Mouse (Mus musculus): ENCODE measurements around the gene Gpr152.
A peak's percentile ranks its signal among the peaks of the same experiment; 100 is the strongest.
"Not testable (repeated sequence)": the region's sequence is repeated elsewhere in the genome, so short reads cannot be mapped to it uniquely, and the experiment has no call there.

The Gpr152 gene

DNA sequence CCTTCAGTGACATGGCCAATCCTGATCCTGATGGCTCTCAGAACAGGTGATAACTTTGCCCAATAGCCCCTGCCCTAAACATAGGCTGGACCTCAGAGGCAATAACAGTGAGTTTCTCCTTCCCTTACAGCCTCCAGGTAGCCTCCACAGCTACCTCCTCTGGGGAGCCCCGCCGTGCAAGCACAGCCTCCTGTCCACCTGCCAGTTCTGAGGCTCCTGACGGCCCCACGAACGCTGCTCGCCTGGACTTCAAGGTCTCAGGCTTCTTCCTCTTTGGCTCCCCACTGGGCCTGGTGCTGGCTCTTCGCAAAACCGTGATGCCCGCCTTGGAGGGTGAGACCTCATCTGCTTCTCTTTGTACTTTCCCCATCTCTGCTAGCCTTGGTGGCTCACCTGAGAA lies 31.1 kb upstream of the Gpr152 start:
- no peak for DNase-seq (ENCODE audit: extremely low read depth, low read depth, low spot score)

DNA sequence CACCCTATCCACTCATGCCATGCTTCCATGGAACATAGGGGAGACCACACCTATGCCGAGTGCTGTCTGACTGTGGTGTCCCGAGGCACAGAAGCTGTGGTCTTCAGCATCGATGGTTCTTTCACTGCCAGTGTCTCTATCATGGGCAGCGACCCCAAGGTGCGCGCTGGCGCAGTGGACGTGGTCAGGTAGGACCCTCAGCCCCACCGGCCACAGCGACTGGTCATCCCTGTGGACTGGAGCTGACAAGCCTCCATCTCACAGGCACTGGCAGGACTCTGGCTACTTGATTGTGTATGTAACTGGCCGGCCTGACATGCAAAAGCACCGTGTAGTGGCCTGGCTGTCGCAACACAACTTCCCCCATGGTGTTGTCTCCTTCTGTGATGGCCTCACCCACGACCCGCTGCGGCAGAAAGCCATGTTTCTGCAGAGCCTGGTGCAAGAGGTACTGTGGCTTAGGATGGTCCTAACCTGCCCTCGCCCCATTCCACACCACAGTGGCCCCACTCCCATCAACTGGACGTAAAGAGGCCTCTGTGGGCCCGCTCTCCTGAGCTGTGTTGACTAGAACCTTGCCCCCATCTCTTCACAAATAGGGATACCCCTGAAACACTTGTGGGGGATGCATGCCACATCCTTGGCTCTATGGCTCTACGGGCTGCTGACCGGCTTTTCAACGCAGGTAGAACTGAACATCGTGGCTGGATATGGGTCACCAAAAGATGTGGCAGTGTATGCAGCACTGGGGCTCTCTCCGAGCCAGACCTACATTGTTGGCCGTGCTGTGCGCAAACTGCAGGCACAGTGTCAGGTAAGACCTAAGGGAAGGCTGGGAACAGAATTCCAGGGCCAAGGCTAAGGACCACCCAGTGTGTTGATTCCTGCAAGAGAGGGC lies 27.3 kb upstream of the Gpr152 start:
- no peak for DNase-seq (ENCODE audit: extremely low read depth, low read depth, low spot score)

DNA sequence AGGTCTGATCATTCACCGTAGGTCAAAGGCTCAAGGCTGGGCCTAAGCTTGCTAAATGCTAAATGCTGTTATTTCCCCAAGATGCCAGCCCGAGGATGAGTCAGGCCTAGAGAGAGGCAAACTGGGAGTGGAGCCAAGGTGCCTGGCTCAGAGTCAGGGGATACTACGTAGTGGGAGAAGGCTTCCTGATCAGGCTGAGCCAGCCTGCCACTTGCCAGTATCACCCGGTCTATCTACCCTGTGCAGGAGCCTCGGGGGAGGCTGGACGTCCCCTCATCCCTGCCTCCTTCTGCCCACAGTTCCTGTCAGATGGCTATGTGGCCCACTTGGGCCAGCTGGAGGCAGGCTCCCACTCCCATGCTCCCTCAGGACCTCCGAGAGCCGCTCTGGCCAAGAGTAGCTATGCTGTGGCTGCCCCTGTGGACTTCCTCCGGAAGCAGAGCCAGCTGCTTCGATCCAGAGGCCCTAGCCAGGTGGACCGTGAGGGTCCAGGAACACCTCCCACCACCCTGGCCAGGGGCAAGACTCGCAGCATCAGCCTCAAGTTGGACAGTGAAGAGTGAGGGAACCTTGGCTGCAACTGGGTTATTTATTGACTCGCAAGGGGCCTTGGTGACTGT lies 26.3 kb upstream of the Gpr152 start:
- DNase-seq (ENCODE audit: extremely low read depth, low read depth, low spot score): no peak

DNA sequence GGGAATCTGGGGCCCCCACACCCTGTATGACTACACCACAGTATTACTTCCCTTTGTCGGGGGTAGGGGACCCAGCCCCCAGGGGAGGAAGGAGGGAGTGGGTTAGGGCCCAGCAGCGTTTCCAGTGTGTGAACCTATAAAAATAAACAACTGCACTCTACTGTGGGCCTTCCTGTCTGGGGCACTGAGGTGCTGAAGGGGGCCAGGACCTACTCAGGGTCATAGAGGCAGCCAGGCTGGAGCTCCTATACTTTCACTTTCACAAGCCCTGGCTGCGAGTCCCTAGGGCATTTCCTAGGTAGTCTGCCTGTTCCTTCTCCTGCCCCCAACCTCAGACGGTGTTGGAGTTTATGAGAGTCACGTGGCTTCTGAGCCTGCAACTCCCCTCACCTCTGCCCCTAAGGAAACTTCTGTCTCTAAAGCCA lies 25.8 kb upstream of the Gpr152 start:
- no peak for DNase-seq (ENCODE audit: extremely low read depth, low read depth, low spot score)

DNA sequence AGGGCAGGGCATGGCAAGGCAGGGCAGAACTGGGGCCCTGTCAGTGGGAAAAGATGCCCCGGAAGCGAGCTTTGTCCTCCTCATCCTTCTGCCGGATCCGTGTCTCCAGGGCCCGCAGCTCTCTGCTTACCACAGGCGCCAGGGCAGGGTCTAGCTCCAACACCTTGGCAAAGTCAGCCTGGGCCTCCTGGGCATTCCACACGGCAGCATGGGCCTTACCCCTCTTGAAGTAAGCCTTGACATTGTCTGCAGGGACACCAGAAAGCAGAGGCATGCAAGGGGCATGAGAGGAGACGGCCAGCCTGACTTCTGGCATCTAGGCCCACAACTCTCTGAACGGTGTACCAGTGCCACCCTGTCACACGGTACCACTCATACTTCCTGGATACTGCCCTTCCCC lies 25.0 kb upstream of the Gpr152 start:
- no peak for DNase-seq (ENCODE audit: extremely low read depth, low read depth, low spot score)

DNA sequence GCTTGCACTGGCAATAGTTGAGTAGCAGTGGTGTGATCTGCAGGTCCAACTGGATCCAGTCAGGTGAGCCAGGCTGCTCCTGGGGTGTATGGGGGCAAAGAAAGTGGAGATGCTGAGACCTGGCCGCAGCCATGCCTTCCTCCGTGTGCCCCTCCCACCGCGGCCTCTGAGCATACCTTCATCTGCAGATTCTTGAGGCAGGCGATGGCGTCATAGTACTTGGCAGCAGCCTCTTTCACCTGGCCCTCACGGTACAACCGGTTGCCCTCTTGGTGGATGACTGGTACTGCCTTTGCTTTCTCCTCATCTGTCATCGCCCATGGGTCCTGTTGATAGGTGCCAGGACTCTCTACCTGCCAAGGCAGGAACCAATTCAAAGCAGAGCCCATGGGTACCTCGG lies 24.4 kb upstream of the Gpr152 start:
- DNase-seq (ENCODE audit: extremely low read depth, low read depth, low spot score): no peak

DNA sequence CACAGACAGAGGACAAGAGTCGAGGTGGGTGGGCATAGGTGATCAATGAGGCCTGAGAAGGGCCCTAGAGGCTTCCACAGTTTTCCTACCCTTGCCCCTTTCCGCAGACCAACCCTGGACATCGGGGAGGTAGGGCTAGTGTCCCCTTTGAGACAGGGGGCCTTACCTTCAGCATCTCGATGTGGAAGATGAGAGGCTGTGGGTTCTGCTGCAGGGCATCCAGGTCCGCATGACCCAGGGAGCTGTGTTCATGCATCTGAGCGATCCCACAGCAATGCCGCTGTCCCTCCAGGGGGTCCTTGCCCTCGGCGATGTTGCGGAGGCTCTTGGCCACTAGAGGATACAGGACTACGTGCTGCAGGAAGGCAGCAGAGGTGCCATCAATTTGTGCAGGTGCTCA lies 23.8 kb upstream of the Gpr152 start:
- no peak for DNase-seq (ENCODE audit: extremely low read depth, low read depth, low spot score)

DNA sequence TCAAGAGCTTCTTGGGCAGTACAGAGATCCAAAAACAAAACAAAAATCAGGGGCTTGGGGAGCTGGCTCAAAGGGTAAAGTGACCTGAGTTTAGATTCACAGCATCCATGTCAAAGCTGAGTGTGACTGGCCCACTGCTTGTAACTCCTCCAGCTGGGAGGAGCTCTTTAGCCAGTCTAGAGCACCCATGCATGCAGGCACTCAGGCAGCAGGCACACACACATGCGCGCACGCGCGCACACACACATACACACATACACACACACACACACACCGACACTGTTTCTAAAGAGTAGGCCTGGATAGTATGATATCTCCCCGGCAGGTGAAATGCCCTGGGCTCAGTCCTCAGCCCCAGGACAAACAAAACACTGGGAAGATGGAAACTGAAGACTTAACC lies 22.6 kb upstream of the Gpr152 start:
- DNase-seq (ENCODE audit: extremely low read depth, low read depth, low spot score): no peak

DNA sequence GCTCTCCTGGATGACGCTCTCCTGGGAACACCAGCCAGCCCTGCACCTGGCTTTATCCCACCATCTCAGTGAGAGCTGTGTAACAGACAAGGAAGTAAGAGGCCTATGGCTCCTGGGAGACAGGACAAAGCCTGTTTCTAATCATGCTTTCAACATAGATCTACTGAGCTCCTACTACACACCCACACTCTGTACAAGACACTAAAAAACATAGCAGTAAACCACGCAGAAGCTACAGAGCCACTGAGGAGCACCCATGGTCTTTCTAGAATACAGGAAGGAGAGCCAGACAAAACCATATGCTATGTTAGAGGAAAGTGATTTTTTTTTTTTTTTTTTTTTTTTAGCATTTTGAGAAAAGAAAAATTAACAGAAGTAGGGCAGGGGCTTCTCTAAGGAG lies 21.2 kb upstream of the Gpr152 start:
- no peak for DNase-seq (ENCODE audit: extremely low read depth, low read depth, low spot score)

DNA sequence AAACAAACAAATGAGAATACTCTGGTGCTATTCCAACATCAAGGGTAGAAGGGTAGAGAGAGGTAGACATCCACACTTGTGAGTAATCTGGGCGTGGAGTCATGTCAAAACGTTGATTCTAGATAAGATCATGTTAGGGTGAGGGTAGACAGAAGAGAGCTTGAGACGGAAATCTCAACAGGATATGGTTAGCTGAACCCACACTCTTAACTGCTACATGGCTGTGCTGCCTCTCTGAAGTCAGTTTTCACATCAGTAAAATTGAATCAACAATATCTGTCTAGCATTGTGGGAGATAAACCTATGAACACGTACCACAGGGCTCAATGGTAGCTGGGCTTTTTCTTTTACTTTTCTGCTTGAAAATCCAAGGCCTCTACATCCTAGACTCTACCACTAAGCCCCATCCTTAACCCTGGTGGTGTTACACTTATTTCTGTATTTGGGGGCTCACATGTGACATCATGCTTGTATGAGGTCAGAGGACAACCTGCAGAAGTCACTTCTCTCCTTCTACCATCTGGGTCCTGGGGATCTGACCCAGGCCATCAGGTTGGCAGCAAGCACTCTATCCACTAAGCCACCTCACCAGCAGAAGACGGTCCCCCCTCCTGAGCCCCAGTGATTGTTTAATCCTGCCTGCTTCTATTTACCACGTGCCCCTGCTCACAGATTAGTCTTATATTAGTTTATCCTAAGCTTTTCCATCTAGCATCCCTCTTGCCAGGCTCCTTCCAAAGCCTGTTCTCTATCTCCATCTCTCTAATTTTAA lies 19.7 kb upstream of the Gpr152 start:
- no peak for DNase-seq (ENCODE audit: extremely low read depth, low read depth, low spot score)

DNA sequence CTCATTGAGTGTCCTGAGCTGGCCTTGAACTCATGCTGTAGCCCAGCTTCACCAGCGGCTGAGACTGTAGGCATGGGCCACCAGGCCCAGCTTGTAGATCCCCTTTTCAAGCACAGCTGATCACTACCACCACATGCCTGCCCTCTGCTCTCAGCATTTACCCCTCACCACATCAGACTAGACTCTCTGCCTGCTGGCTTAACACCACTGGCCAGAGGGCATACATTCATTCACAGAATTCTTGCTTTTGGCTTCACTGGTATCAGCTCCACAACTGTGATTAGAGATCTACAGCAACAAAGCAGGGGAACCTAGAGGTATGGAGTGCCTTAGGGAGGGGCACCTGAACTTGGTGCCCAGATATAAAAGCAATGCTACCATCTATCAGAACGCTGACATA lies 19.1 kb upstream of the Gpr152 start:
- DNase-seq (ENCODE audit: extremely low read depth, low read depth, low spot score): no peak

DNA sequence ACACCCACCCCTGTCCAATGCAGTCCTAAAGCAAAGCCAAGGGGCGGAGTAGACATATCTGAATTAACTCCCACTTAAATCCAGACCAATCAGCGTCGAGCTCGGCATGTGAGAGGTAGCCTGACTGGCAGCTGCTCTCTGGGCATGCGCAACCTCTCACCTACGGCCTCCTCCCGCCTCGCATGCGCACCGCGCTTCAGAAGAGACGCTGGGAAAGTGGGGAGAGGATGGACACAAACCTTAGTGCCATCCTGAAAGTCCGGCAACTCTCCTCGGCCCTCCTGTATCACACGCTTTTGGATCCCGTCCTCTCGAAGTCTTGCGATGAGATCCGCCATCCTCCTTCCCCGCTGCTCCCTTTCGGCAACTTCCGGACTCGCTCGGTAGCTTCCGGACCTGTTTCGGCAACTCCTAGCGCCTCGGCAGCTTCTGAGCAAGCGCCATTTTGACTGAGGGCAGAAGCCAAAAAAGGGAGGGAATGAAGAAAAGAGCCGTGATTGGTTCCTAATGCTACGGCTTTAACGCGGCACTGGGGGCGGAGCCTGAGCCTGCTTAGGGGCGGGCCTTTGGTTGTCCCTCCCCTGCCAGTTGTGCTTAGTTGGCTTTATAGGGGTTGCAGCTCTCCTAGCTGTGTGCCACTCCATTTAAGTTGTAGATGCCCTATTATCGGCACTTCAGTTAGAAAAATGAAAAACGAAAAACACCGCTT lies 18.3 kb upstream of the Gpr152 start:
- DNase-seq (ENCODE audit: extremely low read depth, low read depth, low spot score): peak; percentile 79

DNA sequence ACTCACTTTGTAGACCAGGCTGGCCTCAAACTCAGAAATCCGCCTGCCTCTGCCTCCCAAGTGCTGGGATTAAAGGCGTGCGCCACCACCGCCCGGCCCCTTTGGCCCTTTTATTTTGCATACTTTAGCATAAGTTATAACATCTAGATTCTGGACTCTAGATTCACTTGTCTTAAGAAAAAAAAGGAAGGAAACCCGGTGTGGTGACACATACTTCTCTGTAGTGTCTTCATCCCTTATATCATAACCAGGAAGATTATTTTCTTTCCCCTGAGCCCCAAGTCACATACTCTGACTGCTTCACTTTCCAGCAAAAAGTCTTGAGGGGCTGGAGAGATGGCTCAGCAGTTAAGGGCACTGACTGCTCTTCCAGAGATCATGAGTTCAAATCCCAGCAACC lies 17.7 kb upstream of the Gpr152 start:
- not testable (repeated sequence) for DNase-seq (ENCODE audit: extremely low read depth, low read depth, low spot score)

DNA sequence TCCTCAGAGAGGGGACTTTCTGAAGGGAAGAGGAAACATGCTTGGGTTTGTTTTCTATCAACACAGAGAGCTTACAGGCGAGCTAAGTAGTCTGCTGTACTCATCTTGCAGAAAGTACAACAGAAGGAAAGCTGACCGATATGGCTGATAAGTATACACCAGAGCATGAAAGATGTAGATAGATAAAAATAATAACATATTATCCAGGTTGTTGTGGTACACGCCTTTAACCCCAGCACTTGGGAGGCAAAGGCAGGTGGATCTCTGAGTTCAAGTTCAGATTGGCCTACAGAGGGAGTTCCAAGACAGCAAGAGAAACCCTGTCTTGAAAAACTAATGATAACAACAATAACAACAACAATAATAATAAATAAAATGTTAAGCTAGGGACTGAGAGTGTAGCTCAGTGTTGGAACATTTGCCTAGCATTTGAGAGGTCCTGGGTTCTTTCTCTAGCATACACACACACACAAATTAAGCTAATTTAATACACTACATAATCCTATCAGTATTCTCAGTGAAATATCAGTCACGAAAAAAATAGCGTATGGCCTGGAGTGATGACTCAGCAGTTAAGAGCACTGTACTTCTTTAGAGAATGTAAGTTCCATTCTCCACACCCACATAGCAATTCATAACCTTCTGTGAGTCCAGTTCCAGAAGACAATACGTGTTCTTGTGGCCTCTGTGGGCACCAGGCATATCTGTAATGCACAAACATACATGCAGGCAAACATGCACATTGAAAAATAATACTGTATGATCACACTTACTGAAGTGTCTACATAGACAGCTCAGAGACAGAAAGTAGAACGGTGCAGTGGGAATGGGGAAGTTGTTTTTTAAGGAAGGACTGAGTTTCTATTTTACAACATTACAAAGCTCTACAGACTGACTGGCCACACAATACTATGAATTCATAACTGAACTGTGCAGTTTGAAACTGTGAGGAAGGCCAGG lies 16.9 kb upstream of the Gpr152 start:
- DNase-seq (ENCODE audit: extremely low read depth, low read depth, low spot score): no peak

DNA sequence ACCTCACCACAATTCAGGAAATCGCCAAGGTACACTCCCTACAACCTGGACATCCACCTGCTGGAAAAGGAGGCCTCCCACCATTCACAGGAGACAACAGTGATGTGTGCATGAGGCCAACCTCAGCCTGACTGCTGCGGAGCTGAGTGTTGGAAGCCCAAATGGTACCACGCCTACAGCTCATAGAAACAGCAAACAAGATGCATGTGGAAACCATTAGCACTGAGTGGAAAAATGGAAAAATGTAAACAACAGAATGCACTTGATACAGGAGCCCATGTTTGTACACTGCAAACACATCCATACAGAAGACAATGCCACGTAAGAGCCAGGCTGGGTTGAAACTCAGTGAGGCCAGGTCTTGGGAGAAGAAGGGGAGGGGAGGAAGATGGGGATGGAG lies 15.2 kb upstream of the Gpr152 start:
- no peak for DNase-seq (ENCODE audit: extremely low read depth, low read depth, low spot score)

DNA sequence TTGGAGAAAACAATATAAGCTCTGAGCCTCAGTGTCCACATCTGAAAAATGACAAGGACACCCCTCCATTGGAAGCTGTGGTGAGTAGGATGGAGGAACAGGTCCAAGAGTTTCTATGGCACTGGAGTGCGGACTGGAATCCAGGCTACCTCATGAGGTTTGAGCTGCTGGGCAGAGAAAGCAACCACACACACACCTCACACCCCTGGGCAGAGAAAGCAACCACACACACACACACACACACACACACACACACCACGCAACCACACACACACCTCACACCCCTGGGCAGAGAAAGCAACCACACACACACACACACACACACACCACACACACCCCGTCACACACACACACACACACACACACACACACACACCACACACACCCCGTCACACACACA lies 14.3 kb upstream of the Gpr152 start:
- DNase-seq (ENCODE audit: extremely low read depth, low read depth, low spot score): not testable (repeated sequence)

DNA sequence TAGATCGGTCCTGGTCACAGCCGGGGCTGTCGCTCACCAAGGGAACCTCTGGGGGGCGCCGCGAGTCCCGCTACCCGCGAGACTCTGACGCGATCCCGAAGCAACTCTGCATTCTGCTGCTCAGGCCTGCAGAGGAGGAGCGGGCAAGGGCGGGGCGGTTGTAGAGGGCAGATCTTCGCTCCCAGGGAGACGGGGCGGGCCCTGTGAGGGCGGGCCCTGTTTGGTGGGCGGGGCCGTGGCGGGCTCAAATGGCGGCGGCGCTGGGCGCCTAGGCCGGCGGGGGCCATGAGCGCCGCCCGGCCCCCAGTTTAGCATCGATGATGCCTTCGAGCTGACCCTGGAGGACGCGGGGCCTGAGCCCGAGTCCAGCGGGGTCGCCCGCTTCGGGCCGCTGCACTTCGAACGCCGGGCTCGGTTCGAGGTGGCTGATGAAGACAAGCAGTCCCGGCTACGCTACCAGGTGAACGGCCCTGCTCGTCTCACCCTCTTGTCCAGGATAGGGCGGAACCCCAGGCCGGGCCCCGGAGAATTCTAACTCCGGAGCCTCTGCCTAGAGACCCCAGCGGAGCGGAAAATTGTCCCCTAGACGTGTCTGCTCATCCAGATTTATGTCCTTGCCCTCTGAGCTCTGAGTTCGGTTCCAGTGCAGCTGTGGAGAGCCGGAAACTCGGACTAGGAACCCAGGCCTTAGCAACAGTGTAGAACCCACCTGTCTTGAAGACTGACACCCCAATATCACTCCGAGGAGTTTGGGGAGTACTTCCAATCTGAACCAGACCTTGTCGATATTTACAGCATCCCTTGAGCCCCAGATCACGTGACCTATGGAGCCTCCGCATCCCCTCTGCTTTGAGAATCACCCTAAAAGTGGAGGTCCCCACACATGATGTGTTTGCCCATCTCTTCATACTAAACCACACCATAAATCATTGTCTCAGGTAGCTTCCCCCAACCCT lies 13.6 kb upstream of the Gpr152 start, which contains the start of gene Aip:
TSS of gene Aip (minus strand) at position 118 of the 956 bp plus-strand sequence.
- no peak for DNase-seq (ENCODE audit: extremely low read depth, low read depth, low spot score)

DNA sequence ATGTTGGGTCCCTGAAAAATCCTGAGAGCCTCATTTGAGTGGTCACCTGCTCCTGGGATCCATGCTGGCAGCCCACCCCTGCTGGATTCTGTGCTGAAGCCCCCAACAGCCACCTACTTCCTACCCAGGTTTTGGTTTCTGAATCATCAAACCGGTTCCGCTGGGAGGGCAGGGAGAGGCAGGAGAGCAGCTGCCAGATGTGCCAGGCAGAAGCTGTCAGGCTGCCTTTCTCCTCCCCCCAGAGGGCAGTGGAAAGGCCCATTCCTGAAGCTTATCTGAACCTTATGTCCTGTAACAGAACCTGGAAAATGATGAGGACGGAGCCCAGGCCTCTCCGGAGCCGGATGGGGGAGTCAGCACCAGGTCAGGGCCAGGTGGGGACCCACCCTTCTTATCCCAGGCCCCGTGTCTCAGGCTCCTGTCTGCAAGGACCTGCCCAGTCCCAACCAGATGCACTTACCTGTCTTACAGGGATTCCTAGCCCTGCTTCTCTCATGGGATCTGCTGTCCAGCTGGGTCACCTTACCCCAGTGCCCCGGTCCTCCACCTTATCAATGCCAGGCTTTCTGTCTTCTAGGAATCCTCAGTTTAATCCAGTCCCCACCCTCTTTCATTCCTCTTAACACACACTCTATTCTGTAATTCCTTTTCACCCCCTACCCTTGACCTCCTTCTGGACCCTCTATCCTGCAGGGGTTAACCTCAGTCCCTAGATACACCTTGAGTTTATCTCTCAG lies 12.7 kb upstream of the Gpr152 start:
- no peak for DNase-seq (ENCODE audit: extremely low read depth, low read depth, low spot score)

Data from fat pad, adult 2 months (tissue).